Mouse (Mus musculus) kidney, postnatal 25 days (tissue): ENCODE measurements around the gene Guca1a.
"Not testable (repeated sequence)": the region's sequence is repeated elsewhere in the genome, so short reads cannot be mapped to it uniquely, and the experiment has no call there.

Source experiments
- DNase-seq, 2 experiments: peaks; one replicate each; pipeline ENCODE4 v3.0.0; 2021; ENCODE audit warnings: mixed read lengths in 2 of 2

Guca1a gene

DNA sequence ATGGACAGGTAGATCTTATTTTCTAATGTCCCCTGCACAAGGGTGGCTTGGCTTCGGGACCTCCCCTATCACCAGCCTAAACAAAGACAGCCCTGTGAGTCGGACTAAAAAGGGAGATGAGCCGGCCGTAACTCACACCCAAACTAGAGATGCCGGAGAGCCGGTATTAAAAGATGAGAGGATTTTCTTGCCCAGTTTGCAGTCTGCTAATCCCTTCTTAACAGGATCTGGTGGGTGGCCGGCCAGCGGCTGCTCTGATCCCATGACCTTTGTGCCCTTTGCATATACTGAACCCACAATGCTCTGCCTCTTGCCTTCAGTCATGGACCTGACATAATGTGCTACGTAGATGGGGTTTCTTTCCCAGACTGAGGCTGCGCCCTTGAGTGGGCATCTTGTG is at the start of gene Guca1a:
Gene Guca1a, minus strand, starts transcription at position 134 of the 400 bp plus-strand sequence.
- DNase-seq, result no peak

DNA sequence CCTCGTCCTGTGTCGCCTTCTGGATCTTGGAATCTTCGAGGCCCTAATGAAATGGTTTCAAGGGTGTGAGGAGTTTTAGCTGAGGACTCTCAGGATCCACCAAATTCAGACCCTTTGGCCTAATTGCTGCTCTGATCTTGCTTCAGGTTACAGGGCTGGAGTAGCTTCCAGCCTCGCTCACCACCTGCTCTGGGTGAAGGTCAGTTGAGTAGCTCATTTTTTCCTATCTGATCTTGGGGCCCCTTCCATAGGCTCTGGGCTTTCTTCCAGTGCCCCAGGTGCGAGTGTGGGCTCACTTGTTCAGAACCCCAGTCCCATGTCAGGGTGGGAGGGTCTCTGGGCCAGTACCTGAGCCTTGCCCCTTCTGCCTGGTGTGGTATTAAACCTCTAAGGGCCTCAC is 49.0 kb upstream of the Guca1a start:
- no peak for DNase-seq

- no peak for DNase-seq
Measured at GRCm38 (mm10) chr17:47448523-47449372, 48.4 kb upstream of the Guca1a start.

GRCm38 (mm10) chr17:47446561-47446960 is 46.2 kb upstream of the Guca1a start:
- no peak for DNase-seq

DNA sequence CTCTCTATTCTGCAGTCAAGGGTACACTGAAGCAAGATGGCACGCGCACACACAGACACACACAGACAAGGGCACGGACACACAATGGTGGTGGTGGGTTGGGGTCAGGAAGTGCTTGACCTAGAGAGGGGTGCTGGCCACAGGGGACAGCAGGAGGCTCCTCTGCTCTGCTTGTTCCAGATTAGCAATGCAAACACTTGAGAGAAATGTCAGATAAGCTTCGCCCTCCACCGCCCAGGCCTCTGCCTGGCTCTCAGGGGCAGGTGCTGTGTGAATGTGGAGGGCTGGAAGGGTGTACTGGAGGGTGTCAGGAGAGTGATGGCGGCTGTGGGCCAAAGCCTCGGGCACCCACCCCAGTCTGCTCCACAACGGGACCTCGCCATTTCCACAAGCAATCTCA is 45.6 kb upstream of the Guca1a start:
- DNase-seq, result no peak

DNA sequence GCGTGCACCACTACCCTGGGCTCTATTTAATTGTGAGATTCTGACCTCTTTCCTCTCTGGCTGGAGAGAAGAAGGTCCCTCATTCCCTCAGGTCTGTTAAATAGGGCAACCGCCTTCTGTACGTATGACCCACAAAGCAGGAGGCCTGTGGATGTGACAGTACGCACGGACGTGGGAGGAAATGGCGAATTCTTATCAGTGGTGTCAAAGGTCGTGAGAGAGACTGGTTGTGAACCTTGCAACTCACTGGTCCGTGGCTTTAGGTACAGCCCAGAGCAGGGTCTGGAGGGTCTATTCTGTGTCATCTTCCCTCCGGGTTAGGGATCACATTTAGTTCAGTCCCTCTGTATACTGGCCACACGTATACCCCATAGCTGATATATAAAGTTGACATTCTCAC is 45.1 kb upstream of the Guca1a start:
- no peak for DNase-seq

GRCm38 (mm10) chr17:47444113-47444512 is 43.7 kb upstream of the Guca1a start:
- DNase-seq, result no peak

DNA sequence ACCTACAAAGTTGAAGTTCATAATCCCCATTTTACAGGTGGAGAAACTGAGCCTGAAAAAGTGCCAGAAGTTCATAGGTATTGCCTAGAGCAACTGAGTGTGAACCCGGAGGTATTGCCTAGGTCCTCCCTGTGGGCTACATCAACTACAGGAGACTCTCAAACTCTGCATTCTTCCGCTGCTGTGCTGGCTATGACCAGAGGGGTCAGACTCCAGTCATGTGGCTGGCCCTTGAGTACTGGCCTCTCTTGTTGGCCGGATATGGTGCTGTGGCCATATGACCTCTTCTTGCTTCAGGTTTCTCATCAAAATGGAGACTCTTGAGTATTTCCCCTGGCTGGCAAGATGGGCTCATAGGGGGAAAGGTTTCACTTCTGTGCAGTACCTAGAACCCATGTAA is 41.9 kb upstream of the Guca1a start:
- peak in 1 of 2 experiments; percentile 43 for DNase-seq

DNA sequence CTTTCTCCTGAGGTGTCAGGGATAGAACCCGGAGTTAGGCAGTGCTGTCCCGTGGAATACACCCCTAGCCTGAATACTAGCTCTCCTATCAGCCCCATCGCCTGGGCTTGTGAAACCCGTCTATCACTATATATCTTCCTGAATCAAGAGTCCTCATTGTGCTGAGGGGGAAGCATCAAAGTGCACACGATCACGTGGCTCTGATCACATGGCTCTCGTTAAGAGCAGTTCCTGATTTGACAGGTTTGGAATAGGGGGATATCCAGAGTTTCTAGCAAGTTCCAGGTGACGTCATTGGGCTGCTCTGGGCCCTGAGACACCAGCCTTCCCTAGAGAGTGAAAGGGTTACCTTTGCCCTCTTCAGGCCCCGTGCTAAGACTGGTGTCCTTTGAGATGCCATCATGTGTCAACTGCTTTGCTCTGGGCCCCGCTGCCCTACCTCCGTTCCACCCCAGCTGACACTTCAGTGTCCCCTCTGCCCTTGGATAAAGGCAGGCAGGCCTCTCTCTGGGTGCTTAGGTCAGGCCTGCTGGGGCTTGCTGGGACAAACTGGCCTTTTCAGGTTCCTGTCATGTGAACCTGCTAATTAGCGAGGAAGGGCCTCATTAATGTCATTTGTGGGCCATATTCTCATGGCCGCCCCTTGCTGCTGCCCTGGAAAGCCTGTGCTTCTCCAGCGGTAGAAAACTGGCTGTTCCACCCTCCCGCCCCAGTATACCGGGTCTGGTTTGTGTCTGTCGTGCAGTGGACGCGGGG is 41.1 kb upstream of the Guca1a start:
- peak; percentile 28 to 71 for DNase-seq

- DNase-seq, result peak; percentile 38 to 68
Measured at GRCm38 (mm10) chr17:47440359-47440890, 40.0 kb upstream of the Guca1a start.

- DNase-seq, result peak; percentile 24 to 54
Measured at GRCm38 (mm10) chr17:47439396-47440028, 39.1 kb upstream of the Guca1a start.

DNA sequence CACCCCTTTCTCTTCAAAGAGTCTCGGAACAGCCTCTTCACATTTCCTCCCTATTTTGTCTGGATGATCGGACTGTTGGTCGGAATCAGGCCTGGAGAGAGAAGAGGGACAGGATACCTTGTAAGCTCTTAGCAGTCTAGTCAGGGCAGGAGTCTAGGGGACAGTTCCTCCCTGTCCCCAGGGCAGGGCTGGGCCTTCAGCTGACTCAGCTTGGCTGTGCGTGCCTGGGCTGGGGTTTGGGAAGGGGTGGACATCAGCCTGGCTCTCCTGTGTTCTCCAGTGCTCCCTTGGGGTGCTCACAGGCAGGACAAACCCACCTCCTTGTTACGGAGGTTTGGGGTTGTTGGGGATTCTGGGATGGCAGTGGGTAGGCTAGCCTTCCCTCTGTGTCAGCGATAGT is 38.2 kb upstream of the Guca1a start:
- no peak for DNase-seq

DNA sequence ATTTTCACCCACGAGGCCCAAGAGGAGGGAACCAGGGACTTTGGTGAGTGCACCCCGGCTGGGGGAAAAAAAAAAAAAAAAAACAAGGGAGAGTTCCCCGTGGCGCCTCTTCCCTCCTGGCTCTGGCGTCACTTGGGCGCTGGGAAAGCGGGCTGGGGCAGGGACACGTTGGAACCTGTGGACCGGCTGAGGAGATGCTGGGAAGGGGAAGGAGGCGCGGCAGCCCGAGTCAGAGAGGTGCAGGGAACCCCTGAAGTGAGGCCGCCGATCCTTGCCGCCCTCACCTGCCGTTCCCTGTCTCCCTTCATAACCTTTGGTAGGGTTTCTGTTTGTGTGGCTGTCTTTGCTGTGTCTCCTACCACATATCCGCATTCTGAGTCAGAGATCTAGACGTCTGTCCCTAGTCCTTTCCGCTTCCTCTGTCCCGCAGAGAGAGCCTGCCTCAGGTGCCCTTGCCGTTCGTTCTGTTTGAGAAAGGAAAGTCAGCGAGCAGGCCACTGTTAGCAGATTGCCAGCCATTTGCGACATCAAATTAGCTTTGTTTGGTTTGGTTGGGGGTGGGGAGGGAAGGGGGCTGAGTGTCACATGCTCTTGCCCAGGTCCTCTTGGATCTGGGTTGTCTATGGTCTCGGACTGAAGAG is 36.6 kb upstream of the Guca1a start, which contains the start of gene 1700001C19Rik:
Gene 1700001C19Rik, minus strand, starts transcription at position 470 of the 641 bp plus-strand sequence.
- DNase-seq, result peak in 1 of 2 experiments; percentile 49

DNA sequence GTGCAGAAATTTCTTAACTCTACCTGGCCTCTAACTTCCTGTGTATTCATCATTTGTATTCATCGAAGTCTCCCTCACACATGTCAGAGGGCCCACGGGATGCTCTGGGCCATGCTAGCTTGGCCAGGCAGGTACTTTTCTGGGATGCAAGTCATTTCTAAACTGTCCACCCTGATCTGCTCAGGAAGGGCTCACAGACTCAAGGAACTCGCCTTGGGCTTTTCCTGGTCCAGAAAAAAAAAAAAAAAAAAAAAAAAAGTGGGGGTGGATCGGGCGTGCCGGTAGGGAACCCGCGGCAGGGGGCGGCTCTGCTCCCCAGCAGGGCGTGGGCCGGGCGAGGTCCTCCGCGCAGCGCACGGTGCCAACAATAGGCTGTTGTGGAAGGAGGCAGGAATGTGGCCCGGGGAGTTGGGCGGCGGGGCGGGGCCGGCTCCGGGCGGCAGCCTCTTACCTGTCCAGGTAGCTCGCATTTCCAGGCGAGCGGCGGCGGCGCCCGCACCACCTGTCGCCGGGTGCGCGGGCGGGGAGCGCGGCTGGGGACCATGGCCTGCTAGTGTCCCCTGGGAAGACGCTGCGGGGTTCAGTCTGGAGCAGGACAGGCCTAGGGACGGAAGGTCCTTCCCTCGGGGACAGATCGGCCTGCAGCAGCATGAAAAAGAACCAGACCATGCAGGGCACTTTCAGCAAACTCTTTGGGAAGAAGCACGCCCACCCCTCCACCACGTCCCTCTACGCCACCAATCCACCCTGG is 35.9 kb upstream of the Guca1a start, which contains the start of gene AI661453:
Gene AI661453, plus strand, starts transcription at position 460 of the 751 bp plus-strand sequence.
- DNase-seq, result peak; percentile 75 to 92

DNA sequence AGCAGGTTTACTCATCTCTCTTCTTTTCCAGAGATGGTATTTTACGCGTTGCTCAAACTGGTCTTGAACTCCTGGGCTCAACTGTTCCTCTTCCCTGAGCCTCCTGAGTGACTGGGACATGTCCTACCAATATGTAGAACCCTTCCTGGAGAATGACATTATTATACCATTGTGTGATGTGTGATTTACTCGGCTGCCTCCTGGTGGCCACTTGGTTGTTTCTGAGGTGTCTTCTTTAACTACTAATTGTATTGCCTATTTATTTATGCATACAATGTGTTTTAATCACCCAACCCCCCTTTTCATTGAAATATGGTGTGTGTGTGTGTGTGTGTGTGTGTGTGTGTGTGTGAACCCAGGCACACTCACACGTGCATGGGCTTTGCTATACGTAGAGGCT is 30.4 kb upstream of the Guca1a start:
- DNase-seq, result peak in 1 of 2 experiments; percentile 32

DNA sequence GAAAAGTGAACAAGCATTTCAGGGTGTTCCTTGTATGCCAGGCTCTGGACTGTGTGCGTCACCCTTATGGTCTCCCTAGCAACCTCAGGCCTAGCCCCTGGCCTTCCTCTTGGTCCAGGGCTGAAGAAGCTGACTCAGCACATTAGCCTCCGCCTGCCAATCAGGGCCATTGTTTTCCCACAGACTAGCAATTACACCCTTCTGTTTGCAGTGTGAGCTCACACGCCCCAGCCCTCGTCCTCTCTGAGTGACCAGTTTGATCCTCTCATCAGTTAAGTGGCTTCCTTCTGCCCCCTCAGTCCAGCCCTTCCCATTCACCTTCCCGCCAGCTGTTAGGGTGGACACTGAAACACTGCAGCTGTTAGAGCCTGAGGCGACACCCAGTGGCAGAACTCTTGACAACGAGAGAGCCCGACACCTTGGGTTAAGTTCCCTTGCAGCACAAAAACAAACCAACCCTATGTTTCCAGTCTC is 28.5 kb upstream of the Guca1a start:
- DNase-seq, result peak; percentile 61 to 71

- DNase-seq, result no peak
Measured at GRCm38 (mm10) chr17:47427316-47427715, 26.9 kb upstream of the Guca1a start.

GRCm38 (mm10) chr17:47424186-47424585 is 23.8 kb upstream of the Guca1a start:
- DNase-seq, result peak in 1 of 2 experiments; percentile 21

DNA sequence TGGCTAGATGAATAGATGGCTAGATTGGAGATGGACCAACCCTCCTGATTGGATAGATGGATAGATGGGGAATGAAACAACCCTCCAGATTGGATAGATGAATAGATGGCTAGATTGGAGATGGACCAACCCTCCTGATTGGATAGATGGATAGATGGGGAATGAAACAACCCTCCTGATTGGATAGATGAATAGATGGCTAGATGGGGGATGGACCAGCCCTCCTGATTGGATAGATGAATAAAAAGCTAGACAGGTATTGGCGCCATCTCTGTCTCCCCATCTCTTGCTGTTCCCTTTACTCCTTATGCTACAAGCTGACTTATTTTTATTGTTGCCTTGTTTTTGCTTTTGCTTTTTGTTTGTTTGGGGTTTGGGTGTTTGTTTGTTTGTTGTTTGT is 22.2 kb upstream of the Guca1a start:
- DNase-seq, result not testable (repeated sequence)

DNA sequence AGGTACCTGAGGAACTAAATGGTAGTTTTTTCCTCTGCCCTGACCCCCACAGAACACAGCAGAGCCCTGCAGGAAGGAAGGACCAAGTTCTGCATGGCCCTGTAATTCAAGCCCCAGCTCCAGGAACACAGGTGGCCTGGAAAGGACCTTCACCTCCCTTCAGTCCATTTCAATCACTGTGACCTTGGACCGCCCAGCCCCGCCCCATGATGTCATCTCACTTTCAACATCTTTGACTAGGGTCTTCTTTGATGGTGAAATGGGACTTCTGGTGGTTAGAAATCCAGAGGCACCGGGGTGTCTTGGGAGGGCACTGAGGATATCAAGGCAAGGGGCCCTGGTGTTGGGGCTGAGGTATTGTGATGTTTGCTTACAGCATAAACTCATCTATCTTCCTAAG is 21.2 kb upstream of the Guca1a start:
- no peak for DNase-seq

GRCm38 (mm10) chr17:47420195-47420594 is 19.8 kb upstream of the Guca1a start:
- no peak for DNase-seq
